Mouse (Mus musculus) E14TG2a.4 (cell line): ENCODE results near the gene Lrrc8d.
A peak's percentile ranks its signal among the peaks of the same experiment; 100 is the strongest.

Experiments
- H3K27me3 ChIP-seq: 2 replicates; pipeline ENCODE4 v1.6.1; 2014; ENCODE audit warnings: low read length, control low read depth; ENCODE audit not compliant: insufficient read depth
- H3K36me3 ChIP-seq: 2 replicates; pipeline ENCODE4 v1.6.1; 2014; ENCODE audit warnings: low read length, control low read depth; ENCODE audit not compliant: insufficient read depth
- H3K4me1 ChIP-seq: replicated peaks from 2 replicates; pipeline ENCODE4 v1.6.1; 2014; ENCODE audit warnings: low read depth, low read length, control low read depth
- H3K4me3 ChIP-seq: replicated peaks from 2 replicates; pipeline ENCODE4 v1.5.1; 2014; ENCODE audit warnings: mild to moderate bottlenecking, low read length
- H3K9me3 ChIP-seq: 2 replicates; pipeline ENCODE4 v1.6.1; 2014; ENCODE audit warnings: low read length, control low read depth
- CTCF ChIP-seq: conservative IDR thresholded peaks from 2 replicates; pipeline ENCODE4 v1.5.1; 2014; ENCODE audit warnings: low read length
- NANOG ChIP-seq: IDR thresholded peaks from 2 replicates; pipeline ENCODE4 v1.6.1; 2014; ENCODE audit warnings: borderline replicate concordance, low read length, mixed read lengths
- POU5F1 ChIP-seq: IDR thresholded peaks from 2 replicates; pipeline ENCODE4 v1.6.1; 2014; ENCODE audit warnings: low read length, borderline replicate concordance

Lrrc8d gene

GRCm38 (mm10) chr5:105829008-105829586 lies 129.3 kb downstream of the Lrrc8d start:
- Histone ChIP-seq H3K9me3 (no peaks in the 10 kb centered on the region), H3K27me3 (no peaks in the 10 kb centered on the region), H3K4me1 (peaks cover 6% of the 10 kb centered on the region; the same call in 1 of the 2 replicates), H3K36me3 (no peaks in the 10 kb centered on the region), H3K4me3 (no peak overlapping the region)
- no peak for TF ChIP-seq CTCF

- Histone ChIP-seq H3K4me1 (peaks cover 14% of the 10 kb centered on the region), H3K4me3 (no peak overlapping the region), H3K27me3 (no peaks in the 10 kb centered on the region), H3K36me3 (no peaks in the 10 kb centered on the region), H3K9me3 (peaks cover 7% of the 10 kb centered on the region)
- TF ChIP-seq POU5F1 (no peak), CTCF (no peak), NANOG (no peak)
These were observed 132.4 kb downstream of the Lrrc8d start for GRCm38 (mm10) chr5:105832140-105832539.

GRCm38 (mm10) chr5:105833923-105834322 lies 134.2 kb downstream of the Lrrc8d start:
- peaks cover 7% of the 10 kb centered on the region for H3K9me3 ChIP-seq
- peaks cover 13% of the 10 kb centered on the region for H3K4me1 ChIP-seq
- no peak overlapping the region for H3K4me3 ChIP-seq
- no peaks in the 10 kb centered on the region for H3K27me3 ChIP-seq
- TF ChIP-seq CTCF (no peak), NANOG (no peak), POU5F1 (no peak)
- no peaks in the 10 kb centered on the region for H3K36me3 ChIP-seq

- H3K27me3 ChIP-seq = no peaks in the 10 kb centered on the region
- no peaks in the 10 kb centered on the region for H3K36me3 ChIP-seq
- TF ChIP-seq POU5F1 (no peak), NANOG (no peak), CTCF (no peak)
- H3K4me1 ChIP-seq = peaks cover 8% of the 10 kb centered on the region
- no peak overlapping the region for H3K4me3 ChIP-seq
- H3K9me3 ChIP-seq = peaks cover 7% of the 10 kb centered on the region
These were observed 136.2 kb downstream of the Lrrc8d start for GRCm38 (mm10) chr5:105836006-105836405.

- peaks cover 8% of the 10 kb centered on the region for H3K4me1 ChIP-seq
- H3K4me3 ChIP-seq = no peak overlapping the region
- H3K27me3 ChIP-seq = no peaks in the 10 kb centered on the region
- H3K36me3 ChIP-seq = no peaks in the 10 kb centered on the region
- peak; percentile 20; the same call in 1 of the 2 replicates for TF ChIP-seq CTCF
- TF ChIP-seq POU5F1 = no peak
- no peak for TF ChIP-seq NANOG
- H3K9me3 ChIP-seq = peaks cover 5% of the 10 kb centered on the region
These were observed 140.1 kb downstream of the Lrrc8d start for GRCm38 (mm10) chr5:105839740-105840310.

GRCm38 (mm10) chr5:105844044-105844753 lies 144.4 kb downstream of the Lrrc8d start:
- no peaks in the 10 kb centered on the region for H3K9me3 ChIP-seq
- H3K4me3 ChIP-seq = no peak overlapping the region
- TF ChIP-seq CTCF (no peak), NANOG (no peak), POU5F1 (no peak)
- no peaks in the 10 kb centered on the region; the same call in 1 of the 2 replicates for H3K4me1 ChIP-seq
- H3K27me3 ChIP-seq = no peaks in the 10 kb centered on the region
- no peaks in the 10 kb centered on the region for H3K36me3 ChIP-seq

- no peaks in the 10 kb centered on the region; the same call in 1 of the 2 replicates for H3K4me1 ChIP-seq
- H3K36me3 ChIP-seq = no peaks in the 10 kb centered on the region
- H3K27me3 ChIP-seq = no peaks in the 10 kb centered on the region
- no peak overlapping the region for H3K4me3 ChIP-seq
- TF ChIP-seq NANOG (no peak), POU5F1 (no peak), CTCF (no peak)
- H3K9me3 ChIP-seq = no peaks in the 10 kb centered on the region
These were observed 145.3 kb downstream of the Lrrc8d start for GRCm38 (mm10) chr5:105845041-105845440.

- Histone ChIP-seq H3K4me1 (no peaks in the 10 kb centered on the region; the same call in 1 of the 2 replicates), H3K36me3 (no peaks in the 10 kb centered on the region), H3K27me3 (no peaks in the 10 kb centered on the region), H3K4me3 (no peak overlapping the region), H3K9me3 (no peaks in the 10 kb centered on the region)
- no peak for TF ChIP-seq CTCF
- TF ChIP-seq NANOG = no peak
- no peak for TF ChIP-seq POU5F1
These were observed 148.0 kb downstream of the Lrrc8d start for GRCm38 (mm10) chr5:105847726-105848125.

- no peaks in the 10 kb centered on the region; the same call in 1 of the 2 replicates for H3K4me1 ChIP-seq
- no peaks in the 10 kb centered on the region for H3K27me3 ChIP-seq
- TF ChIP-seq POU5F1 (no peak), NANOG (no peak), CTCF (no peak)
- H3K4me3 ChIP-seq = no peak overlapping the region
- no peaks in the 10 kb centered on the region for H3K9me3 ChIP-seq
- no peaks in the 10 kb centered on the region for H3K36me3 ChIP-seq
These were observed 149.5 kb downstream of the Lrrc8d start for GRCm38 (mm10) chr5:105849222-105849621.
